Mouse (Mus musculus) bone marrow macrophage, adult 2 months (primary cell): ENCODE measurements around the gene Gstt2. TPM values are rescaled to one million over a fixed set of nuclear protein-coding genes. Genes with fewer than 3 reads are reported as not detected.
A peak's percentile ranks its signal among the peaks of the same experiment; 100 is the strongest.

ENCODE experiments used
- H3K27ac ChIP-seq: 2 replicates; pipeline ENCODE4 v1.5.1; 2012; ENCODE audit warnings: low read depth, low read length; ENCODE audit not compliant: insufficient read depth
- H3K4me1 ChIP-seq: 2 replicates; pipeline ENCODE4 v1.6.1; 2012; ENCODE audit warnings: low read length; ENCODE audit not compliant: control insufficient read depth, insufficient read depth
- H3K4me3 ChIP-seq: 2 replicates; pipeline ENCODE4 v1.5.1; 2012; ENCODE audit warnings: mild to moderate bottlenecking, low read length, moderate library complexity; ENCODE audit not compliant: insufficient read depth
- CTCF ChIP-seq: IDR thresholded peaks from 2 replicates; pipeline ENCODE4 v1.5.1; 2012; ENCODE audit warnings: low read depth, mild to moderate bottlenecking, low read length, moderate library complexity
- POLR2A ChIP-seq: IDR thresholded peaks from 2 replicates; pipeline ENCODE4 v1.6.1; 2012; ENCODE audit warnings: mild to moderate bottlenecking, low read depth, low read length, borderline replicate concordance
- polyA plus RNA-seq: library from polyadenylated mRNA; stranded (reverse); fragments of >200 nt; gene quantifications from 2 replicates; pipeline ENCODE4 v1.2.4, GENCODE M21; 2012; ENCODE audit not compliant: missing spikeins, insufficient read depth, insufficient read length

Gene Gstt2
- polyA plus RNA-seq, result 17.2 and 18.8 TPM in 2 replicates

DNA sequence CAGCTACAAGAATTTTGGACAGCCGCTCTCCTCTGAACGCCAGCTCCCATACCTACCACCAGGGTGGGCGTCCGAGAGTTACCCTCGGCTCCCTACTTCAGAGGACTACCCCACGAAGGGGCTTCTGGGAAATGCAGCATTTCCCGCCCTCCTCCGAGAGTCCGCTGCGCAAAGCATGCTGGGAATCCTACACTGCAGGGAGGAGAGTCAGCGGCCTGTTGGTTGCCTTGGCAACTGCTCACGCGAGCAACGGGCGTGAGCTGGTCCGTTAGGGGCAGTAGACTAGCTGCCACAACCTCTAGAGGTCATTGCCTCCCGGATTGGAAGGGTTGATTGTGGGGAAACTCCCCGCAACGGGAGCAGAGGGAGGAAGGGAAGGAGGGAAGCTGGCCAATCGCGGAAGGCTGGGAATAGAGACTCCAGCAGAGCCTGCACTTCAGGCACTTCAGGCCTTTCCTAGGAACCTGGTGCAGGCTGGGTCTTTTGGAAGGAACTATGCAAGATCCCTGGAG is at the start of gene Gstt2:
TSS of gene Gstt2 (minus strand) at position 177 of the 512 bp plus-strand sequence.
- Histone ChIP-seq H3K4me3 (peak within 1 kb of the TSS; percentile 80), H3K27ac (peak within 1 kb of the TSS; percentile 98), H3K4me1 (peaks cover 10% of the 10 kb centered on the region)
- TF ChIP-seq CTCF, result no peak
- TF ChIP-seq POLR2A, result no peak

DNA sequence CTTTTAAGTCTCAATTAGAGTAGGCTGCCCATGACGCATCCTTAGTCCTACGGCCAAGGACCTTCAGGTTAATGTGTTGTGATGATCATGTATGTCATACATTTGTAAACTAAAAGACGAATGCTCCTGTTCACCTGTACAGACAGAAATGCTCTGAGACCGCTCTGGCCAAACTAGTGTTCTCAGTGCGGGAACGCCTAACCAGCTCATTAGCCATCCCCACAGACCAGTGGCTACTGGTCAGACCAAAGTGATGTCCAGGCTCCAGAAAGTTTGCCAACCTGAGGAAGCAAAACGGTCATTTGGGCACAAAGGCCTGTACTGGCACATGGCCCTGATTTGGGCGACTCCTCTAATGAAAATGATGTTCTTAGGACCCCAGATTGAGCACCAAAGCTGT is 47.5 kb upstream of the Gstt2 start:
- Histone ChIP-seq H3K27ac (no peak overlapping the region), H3K4me3 (no peak overlapping the region), H3K4me1 (peaks cover 2% of the 10 kb centered on the region; the same call in 1 of the 2 replicates)
- no peak for TF ChIP-seq POLR2A
- TF ChIP-seq CTCF, result no peak

DNA sequence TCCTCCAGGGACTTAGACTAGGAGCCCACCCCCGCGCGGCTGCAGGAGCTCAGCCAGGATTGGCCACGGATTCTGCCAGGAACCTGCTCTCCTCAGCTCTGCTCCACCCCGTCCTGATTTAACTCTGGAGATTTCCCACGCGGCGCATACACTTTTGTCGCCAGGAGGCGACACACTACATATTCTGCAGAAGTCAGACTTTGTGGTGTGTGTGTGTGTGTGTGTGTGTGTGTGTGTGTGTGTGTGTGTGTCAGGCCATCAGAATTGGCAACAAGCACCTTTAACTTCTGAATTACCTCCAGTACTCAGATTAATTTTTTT is 46.0 kb upstream of the Gstt2 start:
- Histone ChIP-seq H3K4me3 (no peak overlapping the region), H3K4me1 (peaks cover 2% of the 10 kb centered on the region; the same call in 1 of the 2 replicates), H3K27ac (no peak overlapping the region)
- TF ChIP-seq POLR2A, result no peak
- TF ChIP-seq CTCF, result peak; percentile 55; the same call in 1 of the 2 replicates

DNA sequence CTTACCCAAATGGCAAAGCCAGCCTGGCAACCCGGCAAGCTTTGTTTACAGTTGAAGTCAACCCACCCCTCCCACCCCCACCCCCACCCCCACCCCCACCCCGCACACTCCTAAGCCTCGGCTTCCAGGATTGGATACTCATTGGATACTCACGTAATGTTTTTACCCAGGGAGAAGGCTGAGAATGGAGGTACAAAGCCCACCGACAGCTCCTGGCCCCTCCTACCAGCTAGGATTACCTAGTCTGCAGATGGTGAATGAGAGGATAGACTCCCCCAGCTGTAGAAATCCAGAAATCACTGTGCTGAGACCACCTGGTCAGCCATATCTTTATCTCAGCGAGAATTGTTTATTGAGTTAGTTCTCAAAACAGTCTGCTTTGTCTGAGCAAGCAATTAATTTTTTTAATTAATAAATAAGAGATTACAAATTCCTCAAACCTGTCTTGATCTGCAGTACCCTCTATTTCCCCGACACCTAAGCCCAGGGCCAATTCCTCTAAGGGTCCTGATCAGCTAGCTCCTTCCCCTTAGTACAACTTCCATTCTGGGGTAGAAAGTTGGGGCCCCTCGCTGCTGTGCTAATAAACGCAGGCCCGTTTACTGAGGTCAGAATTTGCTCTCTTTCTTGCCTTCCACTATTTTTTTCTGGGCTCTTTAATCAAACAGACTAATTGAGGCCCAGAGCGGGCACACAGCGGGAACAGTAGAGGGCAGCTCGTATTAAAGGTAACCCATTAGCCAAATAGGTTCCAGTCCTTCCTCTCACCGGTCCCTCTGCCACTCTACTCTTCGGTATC is 45.4 kb upstream of the Gstt2 start:
- H3K4me1 ChIP-seq, result no peaks in the 10 kb centered on the region
- TF ChIP-seq POLR2A, result no peak
- no peak for TF ChIP-seq CTCF
- H3K27ac ChIP-seq, result no peak overlapping the region
- no peak overlapping the region for H3K4me3 ChIP-seq

DNA sequence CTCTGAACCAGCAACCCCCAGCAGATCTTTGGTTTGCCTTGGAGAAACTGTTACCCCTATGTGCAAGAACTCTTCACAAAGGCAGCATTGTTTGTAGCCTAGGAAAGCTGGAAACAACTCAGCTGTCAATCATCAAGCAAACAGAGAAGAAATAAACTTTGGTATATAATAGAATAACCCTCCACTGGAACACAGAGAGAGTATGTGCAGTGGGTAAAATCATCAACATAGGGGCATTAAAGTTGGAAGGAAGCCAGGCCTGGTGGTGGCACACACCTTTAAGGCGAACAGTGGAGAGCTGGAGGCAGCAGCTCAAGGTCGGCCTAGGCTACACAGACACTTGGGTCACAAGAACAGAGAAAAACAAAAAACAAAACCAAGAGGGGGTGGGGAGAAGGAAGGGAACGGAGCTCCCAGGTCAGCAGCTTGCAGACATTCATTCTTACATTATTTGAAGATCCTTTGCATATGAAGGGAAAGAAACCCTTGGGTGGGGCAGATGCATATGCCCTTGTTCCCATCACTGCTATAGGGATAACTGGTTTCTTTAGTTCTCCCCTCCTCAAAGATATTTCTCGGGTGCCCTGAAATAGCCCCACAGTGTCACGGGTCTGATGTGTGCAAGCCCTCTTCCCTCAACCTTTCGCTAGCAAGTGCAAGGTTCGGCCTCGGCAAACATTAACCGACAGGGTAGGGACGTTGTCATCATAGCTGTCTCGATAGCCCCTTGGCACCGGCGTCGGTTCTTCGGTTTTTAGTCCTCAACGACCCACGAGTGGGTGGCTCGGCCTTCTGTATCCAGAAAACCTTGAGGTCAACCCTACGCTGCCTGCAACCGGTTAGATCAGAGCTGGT is 44.6 kb upstream of the Gstt2 start:
- no peaks in the 10 kb centered on the region for H3K4me1 ChIP-seq
- TF ChIP-seq CTCF, result no peak
- TF ChIP-seq POLR2A, result no peak
- no peak overlapping the region for H3K4me3 ChIP-seq
- no peak overlapping the region for H3K27ac ChIP-seq

DNA sequence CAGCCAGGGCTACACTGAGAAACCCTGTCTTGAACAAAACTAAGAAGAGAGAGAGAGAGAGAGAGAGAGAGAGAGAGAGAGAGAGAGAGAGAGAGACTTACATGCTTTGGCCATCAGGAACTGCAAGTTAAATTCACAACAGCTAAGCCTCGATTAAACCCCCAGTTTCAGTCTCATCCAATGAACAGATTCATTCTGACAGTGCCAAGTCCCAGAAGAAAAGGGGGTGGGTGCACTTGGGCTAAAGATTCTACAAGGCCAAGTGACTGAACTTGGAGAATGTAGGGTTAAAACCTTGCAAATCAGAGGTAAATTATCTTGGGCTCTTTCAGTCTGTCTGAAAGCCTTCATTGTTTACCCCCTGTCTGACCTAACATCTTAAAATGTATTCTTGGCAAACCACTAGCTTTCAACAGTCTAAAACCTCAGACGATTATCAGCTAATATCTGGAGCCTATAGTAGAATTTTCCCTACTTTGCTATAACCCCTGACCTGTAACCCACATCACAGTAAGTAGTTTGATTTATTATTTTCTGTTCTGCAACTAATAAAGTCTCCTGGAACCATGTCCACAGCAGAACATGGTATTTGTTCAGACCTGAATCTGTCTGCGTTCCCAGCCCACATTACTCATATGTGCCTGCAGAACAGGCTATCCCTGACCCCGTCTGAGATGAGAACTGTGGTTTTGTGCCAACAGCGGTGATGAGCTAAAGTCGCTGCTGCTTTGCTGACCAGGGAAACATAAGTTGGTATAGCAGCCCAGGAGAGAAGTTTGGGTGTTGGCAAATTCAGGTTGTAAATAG is 43.8 kb upstream of the Gstt2 start:
- Histone ChIP-seq H3K4me3 (no peak overlapping the region), H3K4me1 (no peaks in the 10 kb centered on the region)
- no peak for TF ChIP-seq CTCF
- TF ChIP-seq POLR2A, result no peak

DNA sequence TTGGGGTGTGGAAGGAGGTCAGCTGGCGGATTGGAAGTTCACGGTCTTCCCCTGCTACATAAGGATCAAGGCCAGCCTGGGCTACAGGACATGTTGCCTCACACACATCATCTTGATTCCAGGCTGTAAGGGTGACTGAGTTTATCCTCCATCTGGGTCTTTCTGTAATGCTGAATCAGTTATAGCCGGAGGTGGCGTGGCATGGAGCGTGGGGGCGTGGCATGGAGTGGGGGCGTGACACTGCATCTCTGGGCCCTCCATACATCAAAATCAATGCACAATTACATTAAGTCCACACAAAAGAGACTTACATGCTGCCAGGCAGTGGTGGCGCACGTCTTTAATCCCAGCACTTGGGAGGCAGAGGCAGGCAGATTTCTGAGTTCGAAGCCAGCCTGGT is 43.1 kb upstream of the Gstt2 start:
- Histone ChIP-seq H3K4me1 (no peaks in the 10 kb centered on the region), H3K4me3 (no peak overlapping the region), H3K27ac (no peak overlapping the region)
- TF ChIP-seq CTCF, result no peak
- TF ChIP-seq POLR2A, result no peak

More for the DNA sequence above, 43.8 kb upstream of the Gstt2 start:
- H3K27ac ChIP-seq, result no peak overlapping the region

DNA sequence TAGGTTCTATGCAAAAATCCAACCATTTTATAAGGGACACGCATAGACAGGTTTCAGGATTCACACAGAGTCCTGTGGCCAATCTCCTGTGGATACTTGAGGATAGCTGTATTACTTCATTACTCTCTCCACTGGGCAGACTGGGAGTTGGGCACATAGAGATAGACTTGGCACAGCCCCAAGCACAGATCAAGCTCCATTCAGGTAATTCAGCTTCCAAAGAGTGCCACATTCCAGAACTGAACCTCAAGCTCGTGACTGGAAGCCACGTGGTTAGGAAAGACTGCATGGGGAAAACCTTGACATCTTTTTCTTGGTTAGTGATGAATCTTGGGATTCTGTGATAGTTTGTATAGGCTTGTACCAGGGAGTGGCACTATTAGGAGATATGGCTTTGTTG is 41.6 kb upstream of the Gstt2 start:
- Histone ChIP-seq H3K27ac (no peak overlapping the region), H3K4me3 (no peak overlapping the region), H3K4me1 (no peaks in the 10 kb centered on the region)
- TF ChIP-seq CTCF (no peak), POLR2A (no peak)

DNA sequence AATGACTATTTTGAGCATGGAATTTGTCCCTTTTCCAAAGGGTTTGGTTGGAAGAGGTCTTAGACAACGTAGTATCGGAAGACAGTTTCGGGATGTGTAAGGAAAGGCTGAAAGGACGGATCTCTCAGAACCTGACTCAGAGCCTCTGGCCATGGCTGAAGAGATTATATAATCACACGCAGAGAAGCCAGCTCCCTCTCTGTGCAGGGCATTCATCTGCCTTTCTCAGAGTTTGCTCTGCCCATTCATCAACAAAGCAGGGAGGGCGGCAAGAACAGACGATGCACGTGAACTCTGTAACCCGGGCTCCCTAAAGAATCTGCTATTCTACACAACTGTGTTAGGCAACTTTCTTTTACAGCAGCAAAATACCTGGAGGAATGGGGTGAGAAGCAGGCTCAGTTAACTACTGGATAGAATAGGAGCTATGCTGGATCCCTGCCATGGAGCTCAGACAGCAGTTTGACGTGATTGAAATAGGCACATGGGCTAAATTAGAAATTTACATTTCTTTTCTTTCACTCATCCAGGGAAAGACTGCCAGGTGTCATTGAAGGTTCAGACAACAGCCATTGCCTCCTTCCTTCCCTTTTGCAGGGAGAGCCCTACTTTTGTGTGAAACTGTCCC is 36.4 kb upstream of the Gstt2 start:
- TF ChIP-seq CTCF (no peak), POLR2A (no peak)
- H3K4me3 ChIP-seq, result no peak overlapping the region
- H3K27ac ChIP-seq, result no peak overlapping the region
- 0 out of 2 replicates have a peak, but pooled peaks cover 2% of the 10 kb centered on the region for H3K4me1 ChIP-seq
